Mouse (Mus musculus) R1 (cell line): ENCODE measurements around the gene Iqca.

Source experiments
- DNase-seq: peaks from one replicate; pipeline ENCODE4 v3.0.0-alpha.2; 2018; ENCODE audit warnings: low read depth, low spot score

Iqca gene

DNA sequence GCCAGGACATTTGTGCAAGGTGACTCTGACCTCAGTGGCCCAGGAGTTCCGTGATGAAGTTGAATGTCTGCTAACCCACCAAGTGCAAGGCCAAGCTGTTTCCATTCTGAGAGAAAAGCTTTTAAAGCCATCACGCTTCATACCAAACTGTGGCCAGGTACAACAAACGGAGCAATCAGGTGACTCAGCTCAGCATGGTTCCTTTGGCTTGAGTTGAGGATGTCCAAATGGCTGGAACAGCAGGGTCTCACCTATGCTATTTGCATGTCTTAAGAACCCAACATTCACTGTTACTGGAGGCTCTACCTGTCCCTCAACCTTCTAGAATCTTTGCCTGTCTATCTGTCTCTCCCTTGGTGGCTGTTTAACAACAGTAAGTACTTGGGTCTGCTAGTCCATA, 93.1 kb downstream of the Iqca start:
- peak; percentile 79 for DNase-seq

DNA sequence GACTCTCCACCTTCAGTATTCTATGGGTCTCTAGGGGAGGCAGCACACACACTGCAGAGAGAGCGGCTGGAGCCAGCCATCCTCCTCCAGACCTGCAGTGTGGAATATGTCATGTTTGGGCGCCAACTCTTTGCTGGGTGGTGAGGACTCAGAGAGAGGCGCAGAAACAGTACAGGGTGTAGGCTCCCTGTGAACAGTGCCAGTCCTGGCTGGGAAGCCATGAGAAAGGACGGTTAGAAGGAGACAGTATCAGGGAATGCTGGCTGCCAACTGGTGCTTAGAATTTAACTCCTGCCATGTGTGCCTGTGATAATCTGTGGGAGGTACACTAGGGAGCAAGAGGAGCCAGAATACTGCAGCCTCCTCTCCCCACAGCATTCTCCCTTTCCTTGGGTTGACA, 98.2 kb downstream of the Iqca start:
- DNase-seq = no peak

DNA sequence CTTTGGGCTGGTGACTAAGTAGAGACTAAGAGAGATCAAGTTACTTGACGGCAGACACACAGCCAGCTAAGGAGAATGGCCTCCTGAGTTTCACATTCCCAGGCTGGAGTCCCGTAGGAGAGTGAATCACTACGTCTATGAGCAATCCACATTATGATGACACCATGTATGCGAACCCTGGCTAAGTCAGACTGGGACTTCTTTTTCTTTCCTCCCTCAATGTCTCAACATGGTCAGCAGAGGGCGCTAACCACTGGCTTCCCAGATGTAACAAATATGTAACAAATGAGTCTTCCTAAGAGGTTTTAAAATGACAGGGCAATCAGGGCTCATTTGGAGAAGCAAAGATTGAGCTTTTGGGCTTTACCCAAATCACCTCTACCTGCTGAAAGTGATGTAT, 101.9 kb downstream of the Iqca start:
- peak; percentile 79 for DNase-seq

DNA sequence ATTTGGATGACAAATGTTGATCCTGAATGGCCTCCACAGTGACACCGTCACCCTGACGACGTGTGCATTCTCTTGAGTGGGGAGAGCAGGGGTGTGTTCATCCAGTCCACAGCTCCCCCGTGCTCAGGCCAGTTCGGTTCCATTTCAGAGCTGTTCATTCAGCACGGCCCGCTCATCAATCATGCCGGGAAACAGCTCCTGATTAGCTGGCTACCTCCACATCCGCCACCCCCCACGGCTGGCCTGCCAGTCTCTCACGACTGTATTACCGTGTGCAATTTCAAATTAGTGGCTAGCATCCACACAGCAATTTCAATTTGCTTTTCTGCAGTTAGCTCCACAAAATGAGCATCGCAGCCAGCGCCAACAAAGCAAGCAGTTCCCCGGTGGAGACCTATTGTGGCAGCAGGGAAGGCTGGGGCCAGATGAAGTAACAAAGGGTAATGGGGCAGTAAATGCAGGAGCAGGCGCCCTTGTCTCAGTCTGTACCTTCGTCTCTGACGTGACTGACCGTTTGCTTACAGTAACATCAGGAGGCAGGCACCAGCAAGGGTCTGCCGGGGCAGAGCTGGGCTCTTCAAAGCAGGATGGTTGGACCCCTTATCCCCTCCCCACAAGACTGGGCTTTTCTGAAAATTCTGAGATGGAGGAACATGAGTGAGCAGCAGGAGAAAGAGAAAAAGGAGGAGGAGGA, 103.0 kb downstream of the Iqca start:
- no peak for DNase-seq

DNA sequence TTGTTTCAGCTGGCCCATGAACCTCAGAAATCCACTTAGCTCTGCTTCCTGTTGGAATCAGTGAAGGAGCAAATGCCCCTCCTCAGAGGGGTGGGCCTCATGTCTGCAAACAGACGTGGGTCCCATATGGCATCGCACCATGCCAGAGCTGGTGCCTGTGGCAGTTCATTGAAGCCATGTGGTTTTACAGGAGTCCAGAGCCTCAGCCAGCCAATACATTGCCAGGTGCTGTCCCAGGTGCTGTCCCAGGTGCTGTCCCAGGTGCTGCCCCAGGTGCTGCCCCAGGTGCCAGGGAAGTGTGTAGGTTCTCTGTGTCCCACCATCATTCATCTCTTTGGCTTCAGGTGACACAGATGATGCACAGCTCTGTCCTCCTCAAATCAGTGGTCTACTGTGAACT, 124.9 kb downstream of the Iqca start:
- DNase-seq = peak; percentile 15

DNA sequence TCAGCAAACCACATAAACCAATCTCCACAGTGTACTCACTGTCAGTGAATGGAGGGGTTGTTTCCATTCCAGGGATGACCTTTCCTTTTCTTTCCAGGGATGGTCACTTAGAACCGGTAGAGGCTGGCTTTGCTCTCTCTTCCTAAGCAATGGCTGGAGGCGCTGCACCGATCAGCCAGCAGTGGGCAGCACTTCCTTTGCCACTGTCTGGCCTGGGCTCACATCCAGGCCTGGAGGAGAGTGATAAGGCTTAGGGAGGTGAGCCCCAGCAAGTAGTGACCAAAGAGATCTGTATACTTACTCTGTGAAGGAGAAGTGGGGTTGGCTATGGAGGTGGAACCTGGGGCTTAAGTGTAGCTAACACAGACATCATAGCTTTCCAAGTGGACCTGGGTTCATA, 126.3 kb downstream of the Iqca start:
- peak; percentile 39 for DNase-seq

DNA sequence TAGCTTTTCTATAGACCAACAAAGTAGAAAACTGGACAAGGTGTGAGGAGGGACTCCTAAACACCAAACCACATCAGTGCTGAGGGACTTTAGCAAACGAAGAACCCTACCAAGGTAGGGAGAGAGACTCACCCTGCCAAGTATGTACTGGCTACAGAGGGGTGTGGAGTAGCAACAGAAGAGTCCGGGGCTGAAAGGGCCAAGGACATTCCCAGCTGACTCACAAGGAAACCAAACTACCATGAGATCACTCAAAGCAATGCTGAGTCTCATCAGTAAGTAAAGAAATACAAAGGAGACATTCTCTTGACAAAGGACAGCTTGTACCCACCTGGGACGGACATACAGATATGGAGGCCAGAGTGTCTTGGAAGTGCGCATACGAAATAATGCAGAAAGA, 132.9 kb downstream of the Iqca start:
- DNase-seq = no peak

DNA sequence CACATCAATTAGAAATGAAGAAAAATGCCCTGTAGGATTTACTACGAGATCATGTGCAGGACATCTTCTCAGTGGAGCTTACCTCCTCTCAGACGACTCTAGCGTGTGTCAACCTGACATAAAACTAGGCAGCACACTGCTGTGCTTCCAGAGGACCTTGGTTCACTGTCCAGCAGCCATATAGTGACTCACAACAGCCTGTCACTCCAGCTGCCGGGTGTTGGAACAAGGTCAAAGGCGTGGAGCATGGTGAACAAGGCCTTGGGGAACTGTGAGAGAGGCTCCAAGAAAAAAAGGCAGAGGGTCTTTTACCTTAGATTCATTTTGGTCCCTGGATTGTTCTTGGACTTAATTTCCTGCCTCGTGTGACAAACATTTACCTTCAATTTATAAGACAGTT, 135.1 kb downstream of the Iqca start:
- no peak for DNase-seq

DNA sequence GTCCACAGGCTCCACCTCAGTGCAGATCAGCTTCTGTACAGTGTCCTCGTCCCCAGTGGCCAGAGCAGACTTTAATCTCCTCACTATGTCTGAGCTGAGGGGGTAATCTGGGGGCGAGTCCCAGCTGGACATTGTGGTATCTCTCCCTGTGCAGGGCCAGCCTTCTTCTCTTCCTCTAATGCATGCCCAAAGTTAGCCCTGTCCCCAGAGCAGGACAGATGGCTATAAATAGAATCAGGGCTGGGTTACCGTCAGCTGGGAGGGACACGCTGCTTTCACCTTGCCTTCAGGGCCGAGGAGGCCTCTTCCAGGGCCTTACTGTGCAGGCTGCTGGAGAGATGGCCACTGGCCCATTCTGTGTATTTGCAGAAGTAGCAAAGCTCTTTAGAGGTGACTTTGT, 138.8 kb downstream of the Iqca start, which contains the start of gene Asb18:
Asb18 (minus strand) TSS at position 221 of the 400 bp plus-strand sequence.
- no peak for DNase-seq

DNA sequence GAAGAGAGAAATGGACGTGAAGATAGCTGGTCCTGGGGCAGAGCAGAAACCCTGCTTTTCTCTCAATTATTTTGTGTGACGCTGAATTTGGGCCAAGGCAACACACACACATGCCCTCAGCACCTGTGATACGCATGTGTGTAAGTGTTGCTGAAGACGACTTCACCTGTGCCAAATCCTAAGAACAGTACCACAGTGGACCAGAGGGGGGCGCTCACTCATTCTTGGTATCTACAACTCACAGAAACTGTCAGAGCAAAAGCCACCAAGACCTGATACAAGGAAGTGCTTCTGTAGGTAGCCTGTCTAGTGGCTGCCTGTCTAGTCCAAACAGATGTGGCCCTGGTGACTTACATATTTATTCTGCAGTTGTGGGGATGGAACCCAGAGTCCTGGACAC, 139.9 kb downstream of the Iqca start:
- peak; percentile 84 for DNase-seq

DNA sequence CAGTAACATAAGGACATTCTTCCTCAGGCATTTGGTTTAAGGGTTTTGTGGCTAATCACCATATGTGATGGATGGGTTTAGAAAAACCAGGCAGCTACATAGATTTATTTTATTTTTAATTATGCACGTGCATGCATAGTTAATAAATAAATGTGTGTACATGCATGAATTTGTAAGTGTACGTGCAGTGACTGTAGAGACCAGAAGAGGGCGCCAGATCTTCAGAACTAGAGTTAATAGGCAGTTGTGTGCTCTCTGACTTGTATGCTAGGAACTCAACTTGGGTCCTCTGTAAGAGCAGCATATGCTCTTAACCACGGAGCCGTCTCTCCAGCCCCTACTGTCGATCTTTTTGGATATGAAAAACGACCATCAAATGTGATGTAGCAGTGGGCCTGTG, 140.4 kb downstream of the Iqca start:
- DNase-seq = peak; percentile 78

DNA sequence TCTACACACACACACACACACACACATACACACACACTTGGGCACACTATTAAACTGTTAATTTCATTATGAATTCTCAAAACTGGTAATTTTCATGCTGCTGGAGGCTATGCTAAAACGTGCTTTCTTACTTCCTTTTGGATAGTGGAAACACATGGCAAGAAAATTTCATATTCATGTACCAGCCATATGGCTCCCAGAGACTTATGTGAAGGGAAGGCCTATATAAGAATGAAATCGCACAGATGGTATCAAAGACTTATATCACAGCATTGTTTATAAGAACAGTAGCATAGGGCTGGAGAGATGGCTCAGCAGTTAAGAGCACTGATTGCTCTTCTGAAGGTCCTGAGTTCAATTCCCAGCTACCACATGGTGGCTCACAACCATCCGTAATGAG, 141.0 kb downstream of the Iqca start:
- DNase-seq = no peak

DNA sequence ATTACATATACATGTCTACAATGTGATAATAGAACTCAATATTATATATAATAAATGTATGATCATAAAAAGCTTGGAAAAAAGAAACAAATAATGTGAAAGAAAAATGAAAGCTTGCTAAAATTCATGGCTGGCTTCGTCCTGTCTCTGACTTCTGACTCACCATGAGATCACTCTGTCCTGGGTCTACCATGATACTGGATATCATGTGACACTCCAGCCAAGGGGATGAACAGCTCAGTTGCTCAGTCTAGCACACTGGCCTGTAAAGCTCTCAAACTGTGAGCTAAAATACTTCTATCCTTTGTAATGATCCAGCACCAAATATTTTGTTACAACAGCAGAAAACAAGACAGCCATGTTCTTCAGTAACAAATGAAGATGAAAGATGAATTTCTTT, 143.1 kb downstream of the Iqca start:
- no peak for DNase-seq

DNA sequence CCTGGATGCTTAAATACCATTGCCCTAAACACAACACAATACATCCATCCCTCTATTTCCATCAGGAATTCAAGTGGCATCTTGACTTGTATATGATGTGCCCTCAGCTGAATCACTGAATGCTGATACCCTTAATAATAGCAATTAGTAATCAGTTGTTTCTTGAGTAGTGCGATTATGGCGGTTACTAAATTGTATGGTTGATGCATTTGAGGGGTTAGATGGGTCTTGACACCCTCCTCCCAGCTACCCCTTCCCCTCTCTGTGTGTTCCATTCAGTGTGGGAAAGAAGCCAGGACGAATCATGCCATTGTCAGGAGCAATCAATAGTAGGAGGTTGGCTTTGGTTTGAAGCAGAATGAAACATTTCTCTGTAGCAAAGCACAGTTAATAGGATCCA, 144.0 kb downstream of the Iqca start:
- DNase-seq = no peak

DNA sequence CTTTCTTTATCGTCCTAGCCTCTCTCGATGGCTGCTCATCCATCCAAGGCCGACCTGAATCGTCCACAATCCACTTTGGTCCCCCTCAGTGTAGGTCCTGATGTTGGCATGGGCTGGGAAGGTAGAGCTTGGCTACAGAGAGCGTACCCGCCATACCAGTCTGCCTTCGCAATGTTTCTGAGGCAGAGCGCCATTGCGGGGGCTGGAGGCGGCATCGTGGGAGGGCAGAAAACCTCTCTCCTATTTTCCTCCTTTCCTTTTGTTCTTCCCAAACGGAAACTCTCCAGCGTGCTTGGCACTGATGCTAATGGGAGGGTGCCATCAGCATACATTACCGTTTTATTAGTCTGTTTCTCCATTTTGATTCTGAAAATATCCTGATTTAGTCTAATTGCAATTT, 146.5 kb downstream of the Iqca start:
- DNase-seq = no peak

DNA sequence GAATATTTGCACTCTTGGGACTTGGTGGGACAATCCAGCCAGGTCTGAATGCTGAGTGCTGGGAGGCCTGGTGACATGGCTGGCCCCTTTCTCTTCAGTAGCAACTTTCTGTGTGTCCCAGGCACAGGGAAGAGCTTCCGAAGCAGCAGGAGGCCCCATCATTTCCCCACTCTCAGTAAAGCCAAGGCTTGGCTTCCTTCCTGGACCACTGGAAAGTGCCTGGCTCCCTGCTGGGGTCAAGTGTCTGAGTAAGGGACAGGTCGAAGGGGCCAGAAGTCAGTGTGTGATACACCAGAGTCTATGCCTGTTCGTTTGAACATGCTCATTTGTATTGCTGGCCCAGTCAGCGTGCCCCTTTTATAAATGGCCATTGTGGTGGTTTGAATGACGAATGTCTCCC, 152.2 kb downstream of the Iqca start:
- no peak for DNase-seq

DNA sequence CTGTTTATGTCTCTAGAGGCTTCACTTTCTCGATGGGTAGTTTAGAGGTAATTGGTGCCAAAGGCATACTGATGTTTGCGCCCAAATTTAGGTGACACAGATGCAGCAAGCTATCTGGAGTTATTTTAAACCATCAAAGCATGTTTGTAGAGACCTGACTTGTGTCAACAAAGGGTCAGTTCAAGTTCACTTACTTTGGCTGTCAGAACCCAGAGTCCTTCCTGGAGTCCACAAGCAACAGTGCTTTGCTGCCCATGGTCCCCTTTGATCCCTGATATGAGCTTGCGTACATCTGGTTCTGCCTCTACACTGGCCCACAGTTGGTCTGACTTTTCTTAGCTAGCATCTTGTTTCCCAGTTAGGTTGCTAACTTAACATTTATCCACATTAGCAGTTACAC, 153.3 kb downstream of the Iqca start:
- no peak for DNase-seq

DNA sequence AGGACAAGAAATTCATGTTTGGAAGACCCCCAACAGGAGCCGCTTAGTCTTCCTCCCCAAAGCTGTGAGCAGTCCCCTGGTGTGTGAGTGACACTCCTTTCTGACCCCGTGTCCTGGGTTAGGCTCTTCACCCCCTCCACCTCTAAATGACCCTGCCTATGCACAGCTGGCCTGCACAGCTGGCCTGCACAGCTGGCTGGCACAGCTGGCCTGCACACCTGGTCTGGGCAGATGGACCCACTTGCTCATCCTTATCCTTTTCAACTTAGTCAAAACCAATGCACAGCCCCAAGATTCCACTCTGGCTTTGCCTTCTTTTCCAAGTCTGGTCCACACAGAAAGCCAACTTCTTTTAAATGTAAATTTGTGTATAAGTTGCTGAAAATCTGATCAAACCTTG, 154.5 kb downstream of the Iqca start:
- no peak for DNase-seq

DNA sequence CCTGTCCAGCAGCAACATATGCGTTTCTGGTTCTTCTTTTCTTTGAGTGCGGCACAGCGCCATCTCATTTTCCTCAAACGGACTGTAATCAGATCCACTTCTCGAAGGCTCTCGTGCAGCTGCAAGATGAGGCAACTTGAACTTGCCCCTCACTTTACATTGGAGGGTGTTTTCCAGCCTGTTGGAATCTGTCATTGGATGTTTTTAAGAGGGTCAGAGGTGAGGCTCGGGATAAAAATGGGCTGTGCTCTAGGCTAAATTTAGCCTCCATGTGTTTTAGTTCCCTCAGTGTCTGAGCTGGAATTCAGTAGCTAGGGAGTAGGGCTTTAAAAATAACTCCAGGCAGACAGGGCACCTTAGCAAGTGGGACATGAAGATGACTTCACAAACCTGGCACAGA, 155.1 kb downstream of the Iqca start:
- DNase-seq = no peak

DNA sequence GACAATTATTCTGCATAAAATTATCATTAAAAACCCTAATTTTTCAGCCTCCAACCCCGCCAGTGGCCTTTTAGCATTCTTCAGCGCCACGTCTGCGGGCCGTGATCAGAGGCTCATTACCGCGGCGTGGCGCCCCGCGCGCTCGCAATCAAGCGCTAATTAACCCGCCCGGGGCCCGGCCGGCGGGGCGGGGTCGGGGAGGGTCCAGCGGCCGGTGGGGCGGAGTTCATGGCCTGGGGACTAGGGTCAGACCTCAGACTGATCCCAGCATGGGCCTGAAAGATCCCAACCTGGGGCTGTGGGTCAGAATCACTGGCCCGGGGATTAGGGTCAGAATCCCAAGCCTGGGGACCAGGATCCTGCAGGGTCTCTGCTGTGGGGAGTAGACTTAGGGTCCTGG, 160.9 kb downstream of the Iqca start:
- no peak for DNase-seq
